Mouse (Mus musculus) hindbrain, embryonic 15.5 days (tissue): Measurements from ENCODE around the gene 1810049J17Rik. TPM values are rescaled to one million over a fixed set of nuclear protein-coding genes. Genes with fewer than 3 reads are reported as not detected.

Experiments used
- polyA plus RNA-seq: library from polyadenylated mRNA; unstranded; fragments of >200 nt; fragmentation: Nextera tagmentation; extraction: Ambion mirVana; gene quantifications from 2 replicates; pipeline ENCODE4 v1.2.1, GENCODE M21; 2015

Gene 1810049J17Rik
- polyA plus RNA-seq, 1 experiment from 2014 or later: 0.82 TPM

Other genes with a start within 250 kb of the 1810049J17Rik start
- gene Zfr, start 204.1 kb downstream of the 1810049J17Rik start, polyA plus RNA-seq: 153 and 165 TPM in 2 replicates
- 8.7 and 9.2 TPM in 2 replicates for gene Mtmr12, start 116.9 kb downstream of the 1810049J17Rik start, polyA plus RNA-seq
- gene Golph3, start 449 bp downstream of the 1810049J17Rik start, polyA plus RNA-seq: 69.9 and 71.4 TPM in 2 replicates